11 mouse cellular contexts compared by ENCODE assay signal in the genomic region with DNA sequence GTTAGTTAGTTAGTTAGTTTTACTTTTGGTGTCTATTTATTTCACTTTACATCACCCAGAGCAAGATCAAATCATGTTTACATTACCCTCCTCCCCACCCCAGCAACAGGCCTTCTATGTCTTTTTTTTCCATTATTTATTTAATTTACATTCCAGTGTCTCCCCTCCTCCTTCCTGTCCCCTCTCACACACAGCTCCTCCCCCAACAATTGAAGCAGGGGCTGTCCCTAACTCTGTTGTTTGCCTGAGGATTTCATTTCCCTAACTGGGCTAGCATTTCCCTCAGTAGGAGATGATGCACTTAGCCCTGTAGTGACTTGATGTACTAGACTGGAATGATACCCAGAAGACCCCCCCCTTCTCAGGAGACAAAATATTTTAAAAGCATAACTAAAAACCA.
"Had no signal": no experiment of that assay in that cellular context is flagged by ENCODE, and none has a peak within 500 bp of the region (broad histone marks: within the 10 kb centered on the region; RNA-seq: fewer than 3 reads in every experiment).

No protein-coding gene starts in this region.

- H3K9ac ChIP-seq: hindbrain, embryonic 14.5 days; limb, embryonic 15.5 days; liver, embryonic 13.5 days; liver, postnatal 0 days; midbrain, embryonic 13.5 days had no signal

- H3K27me3 ChIP-seq: limb, embryonic 15.5 days; liver, embryonic 13.5 days; midbrain, embryonic 13.5 days had no signal

- H3K9me3 ChIP-seq: limb, embryonic 15.5 days; liver, embryonic 13.5 days; midbrain, embryonic 13.5 days had no signal

- H3K4me1 ChIP-seq: limb, embryonic 15.5 days; liver, embryonic 13.5 days; midbrain, embryonic 13.5 days had no signal

- H3K36me3 ChIP-seq: limb, embryonic 15.5 days; liver, embryonic 13.5 days; midbrain, embryonic 13.5 days had no signal

- DNase-seq: kidney, postnatal 14 days; liver, embryonic 13.5 days; liver, postnatal 0 days; right cerebral cortex, postnatal 14 days; thymus, adult 2 months; thymus, postnatal 25 days had no signal

- H3K27ac ChIP-seq: hindbrain, embryonic 14.5 days; left cerebral cortex, adult 2 months; limb, embryonic 15.5 days; liver, embryonic 13.5 days; midbrain, embryonic 13.5 days had no signal

- H3K4me2 ChIP-seq: hindbrain, embryonic 14.5 days; limb, embryonic 15.5 days; liver, embryonic 13.5 days; midbrain, embryonic 13.5 days had no signal

- H3K4me3 ChIP-seq: left cerebral cortex, adult 2 months; limb, embryonic 15.5 days; liver, embryonic 13.5 days; midbrain, embryonic 13.5 days had no signal

- ATAC-seq: intestine, postnatal 0 days; liver, postnatal 0 days; midbrain, embryonic 13.5 days had no signal
